Mouse (Mus musculus) frontal cortex, postnatal 10 days (tissue): ENCODE measurements around the gene Sec24b.

Source experiments
- DNase-seq, 2 experiments: peaks; one replicate each; pipeline ENCODE4 v3.0.0; 2022; ENCODE audit warnings: low spot score in 2 of 2, mixed read lengths in 1 of 2

Gene Sec24b

DNA sequence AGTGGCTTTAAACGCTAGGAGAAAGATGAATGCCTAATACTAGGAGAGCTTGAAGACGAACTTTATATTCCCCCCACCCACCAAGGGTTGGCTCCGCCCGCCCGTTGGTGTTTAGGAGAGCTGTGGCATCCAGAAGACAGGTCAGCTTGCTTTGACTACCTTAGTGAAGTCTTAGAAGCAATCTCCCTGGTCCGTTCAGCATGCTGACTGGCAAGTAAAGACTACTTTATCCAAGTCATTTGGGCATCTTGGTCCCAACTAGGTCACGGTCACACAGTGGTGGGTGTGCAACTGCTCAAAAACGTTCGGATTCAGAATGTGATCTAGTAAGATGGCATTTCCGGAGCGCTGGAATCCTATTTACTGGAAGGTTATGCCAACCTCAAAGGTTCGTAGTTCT lies at the start of gene Sec24b:
Sec24b (minus strand) TSS at position 273 of the 400 bp plus-strand sequence.
- DNase-seq = no peak

DNA sequence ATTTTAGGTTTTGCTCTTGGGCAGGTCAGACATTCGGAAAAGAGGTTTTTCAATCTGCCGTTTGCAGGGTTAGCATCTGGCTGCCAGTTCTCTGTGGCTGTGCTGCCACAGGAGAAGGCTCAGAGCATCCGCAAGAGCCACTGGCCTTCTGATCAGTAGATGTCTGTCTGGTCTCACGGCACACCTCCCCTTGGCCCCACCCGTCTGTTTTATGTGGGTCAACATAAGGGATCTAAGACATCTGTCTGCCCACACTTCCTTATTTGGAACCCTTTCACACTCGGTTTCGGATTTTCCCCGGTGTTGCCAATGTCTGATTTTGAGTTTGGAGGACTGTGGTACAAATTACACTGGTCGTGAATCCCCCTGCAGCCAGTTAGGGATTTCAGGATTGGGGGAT lies 43.1 kb upstream of the Sec24b start:
- DNase-seq = no peak

DNA sequence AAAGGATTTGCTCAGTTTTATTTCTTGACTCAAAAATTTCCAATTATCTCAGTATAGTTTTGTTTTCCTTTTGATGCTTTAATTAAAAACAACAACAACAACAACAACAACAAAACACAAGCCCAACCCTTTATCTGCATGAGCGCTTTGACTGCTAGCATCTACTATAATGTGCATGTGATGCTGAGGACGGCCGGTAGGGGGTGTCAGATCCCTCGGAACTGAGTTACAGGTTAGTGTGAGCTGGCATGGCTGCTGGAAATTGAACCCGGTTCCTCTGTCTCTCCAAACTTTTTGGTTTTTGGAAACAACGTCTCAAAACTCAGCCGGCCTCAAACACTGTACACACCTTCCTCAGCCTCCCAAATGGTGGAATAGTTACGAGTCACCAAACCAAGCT lies 42.1 kb upstream of the Sec24b start:
- DNase-seq = no peak

DNA sequence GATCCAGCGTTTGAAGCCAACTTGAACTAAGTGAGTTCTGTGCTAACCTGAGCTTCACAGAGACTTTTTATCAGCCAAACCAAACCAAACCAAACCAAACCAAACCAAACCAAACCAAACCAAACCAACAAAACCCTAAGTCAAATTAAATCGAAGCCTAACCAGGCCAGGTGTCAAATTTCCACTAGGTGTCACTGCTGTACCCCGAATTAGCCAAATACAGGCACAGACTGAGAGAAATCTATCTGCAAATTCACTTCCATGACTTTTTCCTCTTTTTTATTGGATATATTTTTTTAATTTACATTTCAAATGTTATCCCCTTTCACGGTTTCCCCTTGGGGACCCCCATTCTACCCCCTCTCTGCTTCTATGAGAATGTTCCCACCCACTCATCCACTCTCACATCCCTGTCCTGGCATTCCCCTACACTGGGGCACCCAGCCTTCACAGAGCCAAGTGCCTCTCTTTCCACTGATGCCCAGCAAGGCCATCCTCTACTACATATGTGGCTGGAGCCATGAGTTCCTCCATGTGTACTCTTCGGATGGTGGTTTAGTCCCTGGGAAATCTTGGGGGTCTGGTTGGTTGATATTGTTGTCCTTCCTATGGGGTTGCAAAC lies 33.9 kb upstream of the Sec24b start:
- no peak for DNase-seq

DNA sequence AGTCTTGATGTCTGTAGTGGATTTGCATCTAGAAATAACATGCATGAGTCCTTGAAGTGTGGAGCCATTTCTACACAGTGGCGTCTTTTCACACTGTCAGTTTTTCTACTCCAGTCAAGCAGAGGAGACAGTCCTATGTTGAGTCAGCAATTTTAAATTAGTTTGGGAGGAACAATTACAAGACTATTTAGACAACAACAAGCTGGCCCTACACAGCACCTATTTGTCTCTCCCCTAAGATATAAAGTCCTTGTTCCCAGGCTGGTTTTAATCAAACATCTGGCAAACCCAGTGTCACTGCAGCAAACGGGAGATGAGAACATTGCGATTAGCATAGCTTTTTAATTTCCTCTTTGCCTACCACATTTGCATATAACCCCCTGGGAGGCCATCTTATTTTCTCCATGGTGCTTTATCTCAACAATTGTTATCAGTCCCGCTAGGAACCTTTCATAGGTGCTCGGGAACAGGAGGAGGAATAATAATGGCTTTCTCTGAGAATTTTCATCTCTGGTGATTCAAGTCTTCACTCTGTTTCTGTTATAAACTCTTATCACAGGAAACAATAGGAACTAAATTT lies 32.9 kb upstream of the Sec24b start:
- DNase-seq = no peak

DNA sequence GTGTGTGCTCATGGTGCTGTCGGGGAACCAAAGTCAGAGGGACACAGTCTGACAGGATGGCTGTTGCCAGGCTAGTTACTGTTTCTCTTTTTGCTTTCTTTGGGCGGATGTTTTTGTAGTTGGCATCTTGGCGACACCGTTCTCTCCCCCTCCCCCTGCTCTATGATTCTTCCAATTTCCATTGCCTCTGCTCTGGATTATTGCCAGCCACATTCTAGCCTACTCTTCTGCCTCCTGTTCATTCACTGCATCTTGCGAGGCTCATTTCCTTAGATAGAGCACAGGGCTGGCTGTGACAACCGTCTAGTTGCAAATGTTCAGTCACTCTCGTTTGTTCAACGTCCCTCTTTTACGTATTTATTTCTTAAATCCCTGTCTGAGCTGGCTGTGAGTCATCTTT lies 29.1 kb upstream of the Sec24b start:
- no peak for DNase-seq

DNA sequence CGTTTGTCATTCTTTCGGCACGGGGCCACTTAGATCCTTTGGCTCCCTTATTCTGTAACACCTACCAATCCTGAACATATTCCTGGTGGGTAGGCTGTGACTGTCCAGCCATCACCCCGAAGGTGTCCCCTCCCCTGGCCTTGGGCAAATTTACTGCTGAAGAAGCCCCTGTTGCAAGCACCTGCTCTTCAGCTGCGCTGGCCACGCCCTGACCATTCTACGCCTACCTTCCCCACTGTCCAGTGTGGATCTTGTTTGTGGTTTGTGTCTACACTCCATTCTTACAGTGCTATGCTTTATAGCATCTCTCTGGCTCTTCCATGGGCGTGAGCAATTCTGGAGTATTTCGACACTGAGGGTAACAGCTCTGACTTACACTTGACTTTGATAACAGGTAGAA lies 27.3 kb upstream of the Sec24b start:
- DNase-seq = no peak

DNA sequence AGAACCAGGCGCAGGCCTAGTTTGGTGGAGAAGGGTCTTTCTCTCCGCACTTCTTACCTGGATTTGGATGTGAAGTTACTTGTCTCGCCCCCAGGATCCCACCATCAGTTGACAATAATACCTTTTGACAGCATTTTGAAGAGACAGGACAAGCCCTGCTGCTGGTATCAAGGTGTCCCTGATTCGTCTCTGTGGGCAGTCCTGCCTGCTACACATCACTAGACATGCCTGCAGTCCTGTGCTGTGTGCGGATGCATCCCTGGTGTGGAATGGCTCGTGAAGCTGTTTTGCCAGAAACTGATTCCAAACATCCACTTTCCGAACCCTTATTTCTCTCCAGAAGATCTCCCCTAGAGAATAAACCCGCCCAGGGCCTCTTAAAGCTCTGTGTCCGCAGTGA lies 26.1 kb upstream of the Sec24b start:
- no peak for DNase-seq

DNA sequence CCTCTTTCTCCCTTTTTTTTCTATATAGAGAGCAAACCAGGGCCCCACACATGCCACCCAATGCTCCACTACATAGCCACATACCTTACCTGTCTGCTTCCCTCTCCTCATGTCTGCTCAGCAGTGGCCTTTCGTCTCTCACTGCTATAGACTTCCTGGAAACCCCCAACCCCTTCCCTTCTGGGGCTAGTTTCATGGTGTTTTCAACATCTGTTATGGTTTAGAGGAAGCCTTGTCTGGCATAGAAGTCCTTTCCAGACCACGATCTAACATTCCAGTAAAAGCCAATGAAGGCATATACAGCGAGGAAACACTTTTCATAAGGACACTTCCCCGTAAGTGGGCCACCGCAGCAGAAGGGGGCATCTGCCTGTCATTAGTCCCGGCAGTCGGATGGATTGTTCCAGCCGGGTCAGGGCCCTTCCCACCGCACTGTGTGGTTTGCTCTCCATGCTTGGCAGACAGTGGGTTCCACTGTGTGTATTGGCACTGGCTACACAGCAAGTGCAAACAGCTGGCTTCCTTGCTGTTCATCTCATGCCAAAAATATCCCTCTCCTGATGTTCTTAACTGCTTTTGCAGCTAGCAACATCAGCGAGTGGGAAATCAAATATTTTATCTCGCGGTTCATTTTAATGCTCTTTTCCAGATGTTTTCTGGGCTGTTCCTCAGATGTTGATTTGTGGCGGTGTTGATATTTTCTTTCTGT lies 25.2 kb upstream of the Sec24b start:
- DNase-seq = no peak

DNA sequence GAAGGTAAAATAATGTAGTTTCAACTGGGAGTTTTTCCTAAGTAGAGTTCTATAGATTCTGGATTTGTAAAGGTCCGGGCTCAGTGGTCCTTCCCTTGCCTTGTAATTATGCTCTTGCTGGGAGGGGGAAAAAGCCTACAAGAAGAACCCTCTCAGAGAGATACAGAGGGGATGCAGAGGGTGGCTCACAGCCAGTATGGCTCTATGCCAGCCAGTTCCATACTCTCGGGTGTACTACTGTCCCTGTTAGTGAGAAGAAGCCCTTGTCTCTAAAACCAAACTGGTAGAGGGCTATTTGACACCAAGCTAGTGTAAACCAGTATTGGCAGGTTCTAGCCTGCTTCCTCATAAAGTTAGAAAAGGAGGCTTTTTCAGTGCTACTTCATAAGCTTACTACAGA lies 22.0 kb upstream of the Sec24b start:
- no peak for DNase-seq

DNA sequence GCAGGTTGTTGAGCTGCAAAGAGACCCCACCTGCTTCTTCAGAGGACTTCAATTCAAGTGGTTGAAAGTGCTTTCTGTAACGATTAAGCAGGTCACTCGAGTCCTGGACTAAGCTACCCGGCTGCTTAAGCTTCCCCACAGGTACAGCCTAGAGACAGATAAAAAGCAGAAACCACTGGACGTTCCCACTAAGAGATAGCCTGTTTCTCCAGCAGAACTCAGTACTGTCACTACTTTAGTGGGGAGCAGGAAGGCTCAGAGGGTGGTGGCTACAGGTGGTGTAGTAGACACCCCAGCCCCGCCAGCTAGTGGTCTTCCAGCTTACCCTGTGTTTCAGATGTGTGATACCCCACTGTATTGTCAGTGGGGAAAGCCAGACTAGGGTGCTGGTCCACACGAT lies 19.3 kb upstream of the Sec24b start:
- DNase-seq = no peak

DNA sequence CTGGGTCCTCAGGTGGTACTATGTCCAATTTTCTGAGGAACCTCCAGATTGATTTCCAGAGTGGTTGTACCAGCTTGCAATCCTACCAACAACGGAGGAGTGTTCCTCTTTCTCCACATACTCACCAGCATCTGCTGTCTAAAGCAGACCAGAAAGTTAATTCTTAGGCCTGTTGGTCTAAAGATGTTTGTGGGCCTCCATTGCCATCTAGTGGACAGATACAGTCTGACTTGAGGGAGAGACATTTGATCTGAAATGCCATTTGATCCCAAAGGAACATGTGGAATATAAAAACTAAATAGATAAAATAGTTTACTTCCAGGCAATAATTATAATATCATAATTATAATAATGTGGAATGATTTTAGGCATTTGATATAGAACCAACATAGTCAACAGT lies 18.4 kb upstream of the Sec24b start:
- peak in 1 of 2 experiments; percentile 62 for DNase-seq

DNA sequence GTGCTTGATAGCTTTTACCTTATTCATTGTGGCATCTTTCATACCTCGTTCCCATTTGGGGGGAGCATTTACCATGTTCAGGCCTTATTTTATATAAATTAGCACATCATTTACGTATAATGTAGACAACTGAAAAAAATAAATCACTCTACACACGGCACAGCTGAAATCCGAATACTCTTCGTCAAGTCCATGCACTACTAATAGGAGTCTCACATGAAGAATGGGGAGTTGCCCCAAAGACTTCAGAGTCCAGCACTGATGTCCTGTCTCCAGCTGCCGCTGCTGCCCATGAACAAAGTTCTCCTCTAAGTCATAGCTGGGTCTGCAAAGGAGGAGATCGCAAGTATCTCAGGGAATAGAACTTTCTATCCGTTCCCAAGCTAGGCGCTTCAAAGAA lies 15.9 kb upstream of the Sec24b start:
- no peak for DNase-seq

DNA sequence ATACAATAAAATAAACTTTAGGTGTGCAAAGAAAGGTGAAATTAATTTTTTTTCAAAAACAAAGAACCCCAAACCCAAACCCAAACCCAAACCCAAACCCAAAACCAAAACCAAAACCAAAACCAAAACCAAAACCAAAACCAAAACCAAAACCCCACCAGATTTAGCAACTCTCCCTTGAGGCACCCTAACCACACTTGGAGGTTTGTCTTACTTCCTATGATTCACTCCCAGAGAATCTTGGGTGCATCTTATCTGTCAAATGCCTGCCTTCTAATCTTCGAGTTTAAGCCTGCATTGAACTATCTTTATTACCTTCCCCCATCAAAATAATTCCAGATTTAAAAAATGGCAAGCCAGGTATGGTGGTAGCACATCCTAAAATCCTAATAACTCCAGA lies 14.4 kb upstream of the Sec24b start:
- DNase-seq = no peak

DNA sequence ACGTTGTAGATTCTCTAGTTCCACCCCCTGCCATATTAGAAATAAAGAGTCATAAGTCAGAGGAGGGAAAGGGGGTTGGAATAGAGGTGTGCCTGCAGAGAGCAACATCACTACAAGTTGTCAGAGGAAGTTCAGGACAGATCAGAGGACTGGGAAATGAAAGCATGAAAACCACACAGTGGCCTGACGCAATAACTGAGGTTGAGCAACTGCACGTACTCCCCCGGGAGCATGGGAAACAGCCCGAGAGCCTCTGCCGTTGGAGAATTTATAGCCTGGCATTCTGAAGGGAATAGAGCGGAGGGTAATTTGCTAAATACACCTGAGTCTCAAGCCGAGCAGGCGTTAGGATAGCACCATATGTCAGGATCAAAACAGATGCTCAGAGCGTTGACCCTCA lies 11.7 kb upstream of the Sec24b start:
- DNase-seq = no peak

DNA sequence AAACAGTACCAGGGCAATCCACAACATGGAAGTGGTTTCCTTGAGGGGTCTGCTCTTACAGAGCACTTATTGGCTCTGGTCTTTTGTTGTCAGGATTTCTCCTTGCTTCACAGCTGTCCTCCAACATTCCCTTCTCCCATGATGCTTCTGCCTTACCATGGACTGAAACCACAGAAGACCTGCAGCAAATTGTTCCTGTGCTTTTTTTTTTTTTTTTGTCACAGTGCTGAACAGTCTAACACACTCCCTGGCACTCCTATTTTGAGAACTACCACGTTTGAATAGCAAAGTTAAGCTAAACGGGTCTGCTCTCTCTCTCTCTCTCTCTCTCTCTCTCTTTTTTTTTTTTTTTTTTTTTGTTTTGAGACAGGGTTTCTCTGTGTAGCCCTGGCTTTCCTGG lies 10.6 kb upstream of the Sec24b start:
- no peak for DNase-seq

DNA sequence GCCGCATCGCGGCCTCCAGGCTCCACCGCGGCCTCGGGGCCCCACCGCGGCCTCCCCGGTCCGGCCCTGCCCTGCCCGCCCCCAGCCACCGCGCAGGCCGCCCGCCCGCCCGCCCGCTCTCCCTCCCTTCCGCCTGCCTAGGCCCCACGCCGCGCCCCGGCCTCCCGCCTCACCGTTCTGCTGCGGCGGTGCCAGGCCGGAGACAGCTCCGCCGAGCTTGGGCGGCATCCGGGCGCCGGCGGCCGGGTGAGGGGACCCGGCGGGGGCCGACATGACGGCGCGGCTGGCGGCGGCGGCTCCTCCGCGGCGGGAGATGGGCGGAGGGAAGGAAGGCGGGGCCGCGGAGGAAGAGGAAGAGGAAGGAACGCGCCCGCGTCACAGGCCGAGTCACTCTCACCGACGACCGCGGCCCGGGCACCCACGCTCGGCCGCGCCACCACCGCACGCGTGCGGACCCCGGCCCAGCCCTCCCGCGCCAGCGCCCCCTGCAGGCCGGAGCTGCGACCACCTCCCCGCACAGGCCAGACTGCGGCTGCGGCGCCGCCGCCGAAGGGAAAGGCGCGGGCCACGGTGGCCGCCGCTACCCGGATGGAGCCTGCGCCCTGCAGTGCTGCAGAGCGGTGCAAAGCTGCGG lies 840 bp downstream of the Sec24b start:
- peak; percentile 61 to 84 for DNase-seq

DNA sequence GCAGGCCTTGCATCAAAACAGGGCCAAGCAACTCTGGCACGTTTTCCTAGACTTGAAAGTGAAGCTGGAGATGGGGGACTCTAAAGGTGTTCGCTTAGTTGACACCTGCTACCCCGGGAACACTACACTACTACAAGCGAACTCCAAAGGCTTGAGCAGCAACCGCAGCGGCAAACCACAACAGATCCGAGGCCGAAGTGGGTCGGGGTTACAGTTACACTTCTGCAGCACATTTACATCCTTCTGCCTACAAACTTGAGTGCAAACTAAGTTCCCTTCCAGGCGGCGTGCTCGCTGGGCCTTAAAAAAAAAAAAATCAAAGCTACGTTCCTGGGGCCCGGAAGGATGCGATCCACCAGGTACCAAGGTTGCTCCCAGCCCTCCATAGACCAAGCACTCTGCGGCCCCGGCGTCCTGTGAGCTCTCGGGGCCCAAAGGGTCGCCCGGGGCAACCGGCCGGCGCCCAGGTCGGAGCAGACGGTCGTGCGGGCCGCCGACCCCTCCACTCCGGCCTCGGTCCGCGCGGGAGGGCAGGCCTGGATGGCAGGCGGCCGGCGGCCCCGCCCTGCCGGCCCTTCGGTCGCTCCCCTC lies 1.5 kb downstream of the Sec24b start:
- peak in 1 of 2 experiments; percentile 29 for DNase-seq

DNA sequence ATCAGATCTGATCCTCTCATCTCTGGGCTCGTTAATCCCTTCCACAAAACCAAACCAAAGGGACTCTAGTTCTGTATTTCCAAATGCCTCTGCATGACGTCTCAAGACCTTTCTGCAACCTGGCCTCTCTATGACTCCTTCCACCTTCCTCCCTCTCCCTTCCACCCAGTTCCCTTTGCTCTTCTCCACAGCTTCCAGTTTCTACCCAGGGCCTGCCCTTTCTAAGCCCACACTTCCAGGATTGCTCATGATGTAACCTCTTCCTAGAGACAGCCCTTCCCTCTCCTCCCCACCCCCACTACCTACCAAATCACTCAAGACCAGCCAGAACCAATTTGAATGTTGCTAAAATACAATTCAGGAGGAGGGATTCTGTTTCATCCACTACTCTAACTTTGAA lies 2.9 kb downstream of the Sec24b start:
- no peak for DNase-seq

DNA sequence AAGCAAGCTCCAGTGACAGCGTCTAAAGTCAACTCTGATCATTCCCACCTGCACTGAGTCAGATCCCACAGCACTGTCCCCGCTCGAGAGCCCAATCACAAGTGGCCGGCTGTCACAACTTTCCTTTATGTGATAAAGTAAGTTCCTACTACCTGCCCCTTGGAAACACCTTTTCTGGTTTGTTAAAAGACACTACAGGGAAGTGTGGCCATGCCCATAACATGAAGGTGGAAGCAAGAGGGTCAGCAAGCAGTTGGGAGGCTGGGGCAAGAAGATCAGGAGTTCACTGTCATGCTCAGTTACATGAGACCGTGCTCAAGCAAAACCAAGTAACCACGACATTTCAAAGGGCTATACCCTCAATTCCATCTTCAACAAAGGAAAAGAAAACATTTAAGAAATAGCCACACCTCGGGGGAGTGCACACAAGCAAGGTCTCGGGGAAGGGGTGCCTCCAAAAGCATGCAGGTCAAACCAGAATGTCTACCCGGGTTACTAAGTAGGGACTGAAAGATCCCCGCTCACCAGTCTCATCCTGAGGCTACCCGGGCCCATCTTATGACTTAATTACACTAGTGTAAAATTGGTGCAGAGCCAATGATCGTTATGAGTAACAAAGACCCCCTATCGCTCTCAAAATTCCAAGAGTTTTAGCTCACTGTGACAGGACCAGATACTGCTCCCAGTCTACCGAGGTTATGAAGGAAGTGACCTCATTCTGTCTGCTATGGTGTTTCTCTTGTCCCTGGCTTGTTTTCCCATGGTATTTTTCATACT lies 3.6 kb downstream of the Sec24b start:
- DNase-seq = no peak
